Comparison of ENCODE assay signal across 8 mouse cellular contexts in genomic region chr1:74806360-74807311, GRCm38 (mm10). TPM values are rescaled to one million over a fixed set of nuclear protein-coding genes. Genes with fewer than 3 reads are reported as not detected.
DNase-seq lines count a peak whose midpoint lies in the region; ATAC-seq and TF ChIP-seq lines count a peak whose summit lies in the region.

No protein-coding gene starts in this region.

- H3K9me3 ChIP-seq in lung, postnatal 0 days (ENCODE audit: low read length): no peaks in the 10 kb centered on the region
- no peaks in the 10 kb centered on the region for H3K9me3 ChIP-seq in forebrain, embryonic 12.5 days

- no peaks in the 10 kb centered on the region for H3K36me3 ChIP-seq in lung, postnatal 0 days (ENCODE audit: insufficient read depth, low read length)
- no peaks in the 10 kb centered on the region for H3K36me3 ChIP-seq in forebrain, embryonic 12.5 days (replicated peaks)

- no peak overlapping the region for H3K4me3 ChIP-seq in lung, postnatal 0 days (ENCODE audit: low read depth, low read length)
- peak overlapping the region; percentile 32 for H3K4me3 ChIP-seq in forebrain, embryonic 12.5 days (replicated peaks)

- peak; percentile 51 for TF ChIP-seq CTCF in lung, postnatal 0 days (IDR thresholded peaks at IDR 0.05)

- H3K9ac ChIP-seq in lung, postnatal 0 days (replicated peaks; ENCODE audit: low read depth): no peak overlapping the region
- H3K9ac ChIP-seq in forebrain, embryonic 12.5 days: peak overlapping the region; percentile 33; the same call in 1 of the 2 replicates

- peak; percentile 21; the same call in 1 of the 2 replicates for ATAC-seq in lung, postnatal 0 days
- ATAC-seq in forebrain, embryonic 12.5 days (ENCODE audit: low FRiP score): peak; percentile 47

- H3K27me3 ChIP-seq in lung, postnatal 0 days (replicated peaks; ENCODE audit: insufficient read depth, low read length): peaks cover 70% of the 10 kb centered on the region
- peaks cover 96% of the 10 kb centered on the region for H3K27me3 ChIP-seq in forebrain, embryonic 12.5 days

- WGBS in lung, postnatal 0 days: 3% methylated on average over 28 of the region's 38 CpGs
- WGBS in forebrain, embryonic 12.5 days: 1% methylated on average over 33 of the region's 38 CpGs

- 0 out of 2 replicates have a peak overlapping the region, but pooled peaks have one; percentile 11 for H3K4me2 ChIP-seq in lung, postnatal 0 days (replicated peaks; ENCODE audit: low read depth, low read length)
- peak overlapping the region; percentile 59 for H3K4me2 ChIP-seq in forebrain, embryonic 12.5 days

- no peak overlapping the region for H3K27ac ChIP-seq in lung, postnatal 0 days (ENCODE audit: low read length)
- H3K27ac ChIP-seq in forebrain, embryonic 12.5 days: peak overlapping the region; percentile 65

- no peak for TF ChIP-seq EP300 in lung, postnatal 0 days (IDR thresholded peaks at IDR 0.05)

- H3K4me1 ChIP-seq in lung, postnatal 0 days (ENCODE audit: insufficient read depth, low read depth, low read length): peaks cover 12% of the 10 kb centered on the region; the same call in 1 of the 2 replicates
- peaks cover 59% of the 10 kb centered on the region for H3K4me1 ChIP-seq in forebrain, embryonic 12.5 days

- DNase-seq in lung, postnatal 0 days (ENCODE audit: low spot score): no peak
- no peak for DNase-seq in lung, postnatal 25 days (ENCODE audit: low spot score)
- DNase-seq in adrenal gland, adult 2 months: peak; percentile 73
- peak; percentile 35 for DNase-seq in kidney, postnatal 14 days
- DNase-seq in naive thymus-derived CD4-positive, alpha-beta T cell, adult 2 months (ENCODE audit: low read depth): peak; percentile 87
- peak; percentile 53 for DNase-seq in testis, postnatal 14 days (ENCODE audit: low spot score)
- DNase-seq in gastrocnemius, postnatal 25 days: no peak

RNA-seq across cellular contexts. Expression of gene Wnt10a, which starts 15.3 kb away (rescaled TPM):
- polyA plus RNA-seq in lung, postnatal 0 days (2015; fragmentation: Nextera tagmentation; extraction: Ambion mirVana): not detected in 2 replicates
- total RNA-seq in adrenal gland, adult 2 months (2021): 1 to 10 TPM in 1 of 2 experiments, under 1 TPM in 1; 0.23 to 1.2 TPM
- polyA plus RNA-seq in adrenal gland, adult 2 months (2012; rRNA removed): 2.1 and 2.4 TPM in 2 replicates
- polyA plus RNA-seq in forebrain, embryonic 12.5 days (2016; fragmentation: Nextera tagmentation; extraction: Ambion mirVana): 1.00 and 2.0 TPM in 2 replicates
- total RNA-seq in gastrocnemius, postnatal 25 days (2021): not detected

RNA-seq across cellular contexts. Expression of gene Wnt6, which starts 34.9 kb away (rescaled TPM):
- polyA plus RNA-seq in lung, postnatal 0 days (2015; fragmentation: Nextera tagmentation; extraction: Ambion mirVana): 0.36 and 0.50 TPM in 2 replicates
- total RNA-seq in adrenal gland, adult 2 months (2021): 1 to 10 TPM; 2.3 to 5.7 TPM
- polyA plus RNA-seq in adrenal gland, adult 2 months (2012; rRNA removed): 11.5 and 17.1 TPM in 2 replicates
- 3.3 and 4.5 TPM in 2 replicates for polyA plus RNA-seq in forebrain, embryonic 12.5 days (2016; fragmentation: Nextera tagmentation; extraction: Ambion mirVana)
- total RNA-seq in gastrocnemius, postnatal 25 days (2021): under 1 TPM; 0.46 TPM

RNA-seq across cellular contexts. Expression of gene Cdk5r2, which starts 48.1 kb away (rescaled TPM):
- polyA plus RNA-seq in lung, postnatal 0 days (2015; fragmentation: Nextera tagmentation; extraction: Ambion mirVana): not detected in 2 replicates
- total RNA-seq in adrenal gland, adult 2 months (2021): 1 to 10 TPM; 3.1 to 4.6 TPM
- polyA plus RNA-seq in adrenal gland, adult 2 months (2012; rRNA removed): 8.7 and 11.6 TPM in 2 replicates
- polyA plus RNA-seq in forebrain, embryonic 12.5 days (2016; fragmentation: Nextera tagmentation; extraction: Ambion mirVana): 2.0 TPM in 2 replicates
- total RNA-seq in gastrocnemius, postnatal 25 days (2021): not detected

RNA-seq across cellular contexts. Expression of gene Prkag3, which starts 57.6 kb away (rescaled TPM):
- polyA plus RNA-seq in lung, postnatal 0 days (2015; fragmentation: Nextera tagmentation; extraction: Ambion mirVana): 2.6 and 4.6 TPM in 2 replicates
- under 1 TPM in 1 of 2 experiments, not detected in 1; 0.17 TPM for total RNA-seq in adrenal gland, adult 2 months (2021)
- 0.20 and 0.26 TPM in 2 replicates for polyA plus RNA-seq in adrenal gland, adult 2 months (2012; rRNA removed)
- not detected in 2 replicates for polyA plus RNA-seq in forebrain, embryonic 12.5 days (2016; fragmentation: Nextera tagmentation; extraction: Ambion mirVana)
- 10 to 100 TPM; 54.4 to 93.4 TPM for total RNA-seq in gastrocnemius, postnatal 25 days (2021)

Comparison
In these comparisons a context has a peak if more than half of its experiments do, and no peak if none do; other contexts are left out.
1. DNase-seq: peak in adrenal gland, adult 2 months (single experiment), kidney, postnatal 14 days (single experiment), naive thymus-derived CD4-positive, alpha-beta T cell, adult 2 months (single experiment) and testis, postnatal 14 days (single experiment); none in lung, postnatal 0 days (single experiment), lung, postnatal 25 days (single experiment) and gastrocnemius, postnatal 25 days (single experiment).